Mouse (Mus musculus) midbrain, postnatal 0 days (tissue): Measurements from ENCODE around the gene Scnn1a. TPM values are rescaled to one million over a fixed set of nuclear protein-coding genes. Genes with fewer than 3 reads are reported as not detected.

Source experiments
- ATAC-seq: fragments of 200-750 bp; cut with Nextera tagmentation; 2 replicates; pipeline ENCODE4 v1.8.0; 2017; ENCODE audit warnings: moderate number of reproducible peaks, mild to moderate bottlenecking, moderate TSS enrichment, moderate library complexity; ENCODE audit not compliant: low FRiP score
- DNase-seq: peaks from one replicate; pipeline ENCODE4 v3.0.0-alpha.2; 2015; ENCODE audit warnings: low spot score
- H3K27ac ChIP-seq: fragments of 300-500 bp; sonication (generic); 2 replicates; pipeline ENCODE4 v1.5.1; 2014; ENCODE audit warnings: low read depth, mild to moderate bottlenecking, low read length, mixed read lengths
- H3K27me3 ChIP-seq: fragments of 300-500 bp; sonication (generic); 2 replicates; pipeline ENCODE4 v1.6.1; 2014; ENCODE audit warnings: low read length, control low read depth, mixed read lengths; ENCODE audit not compliant: insufficient read depth
- H3K36me3 ChIP-seq: fragments of 300-500 bp; sonication (generic); 2 replicates; pipeline ENCODE4 v1.6.1; 2014; ENCODE audit warnings: low read length, control low read depth, mixed read lengths; ENCODE audit not compliant: insufficient read depth
- H3K4me1 ChIP-seq: fragments of 300-500 bp; sonication (generic); 2 replicates; pipeline ENCODE4 v1.6.1; 2014; ENCODE audit warnings: mild to moderate bottlenecking, control low read depth, antibody characterized with exemption, low read length, mixed read lengths; ENCODE audit not compliant: insufficient read depth
- H3K4me2 ChIP-seq: fragments of 300-500 bp; sonication (generic); 2 replicates; pipeline ENCODE4 v1.6.1; 2014; ENCODE audit warnings: low read depth, mild to moderate bottlenecking, low read length, mixed read lengths; ENCODE audit not compliant: poor library complexity, severe bottlenecking
- H3K4me3 ChIP-seq: fragments of 300-500 bp; sonication (generic); 2 replicates; pipeline ENCODE4 v1.5.1; 2014; ENCODE audit warnings: low read depth, mild to moderate bottlenecking, low read length, moderate library complexity
- H3K9ac ChIP-seq: fragments of 300-500 bp; sonication (generic); replicated peaks from 2 replicates; pipeline ENCODE4 v1.6.1; 2014; ENCODE audit warnings: mild to moderate bottlenecking, low read length, moderate library complexity, mixed read lengths; ENCODE audit not compliant: poor library complexity, severe bottlenecking
- H3K9me3 ChIP-seq: fragments of 300-500 bp; sonication (generic); 2 replicates; pipeline ENCODE4 v1.6.1; 2016; ENCODE audit warnings: low read length, control low read depth
- CTCF ChIP-seq: IDR thresholded peaks from 2 replicates; pipeline ENCODE4 v1.5.1; 2016; ENCODE audit warnings: antibody characterized with exemption, mild to moderate bottlenecking
- WGBS: fragments of 180-500 bp; shearing (Covaris S2); extraction: QIAGEN DNeasy Blood & Tissue Kit; methylation state at CpG from one replicate; pipeline ENCODE4 v1.1.7; 2014; 5-methylcytosine and 5-hydroxymethylcytosine counted together
- polyA plus RNA-seq: library from polyadenylated mRNA; unstranded; fragments of >200 nt; fragmentation: Nextera tagmentation; extraction: Ambion mirVana; gene quantifications from 2 replicates; pipeline ENCODE4 v1.2.1, GENCODE M21; 2015
- total RNA-seq: library from RNA; depleted of rRNA; stranded (reverse); fragments of >200 nt; gene quantifications from 2 replicates; pipeline ENCODE4 v1.2.3, GENCODE M21; 2014

The Scnn1a gene
- total and polyA plus RNA-seq, 2 experiments from 2014 or later = 1.5 to 1.8 TPM

GRCm38 (mm10) chr6:125330626-125331326 lies 10.3 kb downstream of the Scnn1a start:
- Histone ChIP-seq H3K36me3 (no peaks in the 10 kb centered on the region), H3K27me3 (no peaks in the 10 kb centered on the region), H3K27ac (no peak overlapping the region), H3K4me1 (no peaks in the 10 kb centered on the region), H3K9ac (peak overlapping the region; percentile 47), H3K4me3 (peak overlapping the region; percentile 43), H3K9me3 (no peaks in the 10 kb centered on the region), H3K4me2 (peak overlapping the region; percentile 72)
- under 1% methylated on average over 39 of the region's 39 CpGs for WGBS
- DNase-seq (peak; percentile 83), ATAC-seq (peak; percentile 76)
- no peak; the same call in 1 of the 2 replicates for TF ChIP-seq CTCF

DNA sequence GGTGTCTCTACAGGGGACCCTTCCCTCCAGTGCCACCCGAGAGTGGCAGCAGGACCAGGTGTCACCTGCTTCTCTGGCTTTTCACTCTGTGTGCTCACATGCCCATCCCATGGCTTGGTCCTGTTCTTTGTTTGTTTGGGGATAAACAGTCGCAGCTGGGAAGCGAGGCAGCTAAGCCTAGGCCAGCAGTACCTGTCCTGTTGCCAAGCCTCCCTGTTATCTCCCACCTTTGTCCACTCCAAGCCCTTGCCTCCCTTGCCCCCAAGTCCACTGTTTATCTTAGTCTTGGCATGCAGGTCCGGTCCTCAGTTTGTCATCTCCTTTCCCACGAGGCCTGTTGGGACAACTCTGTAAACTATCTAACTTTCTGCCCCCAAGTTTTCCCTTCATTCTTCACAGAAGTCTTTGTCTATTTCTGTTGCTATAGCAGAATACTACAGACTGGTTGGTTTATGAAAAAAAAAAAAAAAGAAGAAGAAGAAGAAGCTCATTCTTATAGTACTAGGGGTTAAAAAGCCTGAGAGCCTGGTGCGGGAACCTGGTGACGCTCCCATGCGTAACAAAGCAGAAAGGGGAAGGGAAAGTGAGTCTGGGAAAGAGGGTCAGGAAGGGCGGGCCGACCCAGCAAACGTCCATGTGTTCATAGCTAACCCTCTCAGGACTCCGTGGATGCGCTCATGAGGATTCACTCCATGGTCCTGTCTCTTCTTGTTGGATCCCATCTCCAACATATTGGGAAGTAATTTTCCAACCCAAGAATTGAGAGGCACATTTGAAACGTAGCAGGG lies 12.8 kb downstream of the Scnn1a start:
- Histone ChIP-seq H3K27ac (no peak overlapping the region), H3K9ac (no peak overlapping the region), H3K27me3 (no peaks in the 10 kb centered on the region), H3K36me3 (no peaks in the 10 kb centered on the region), H3K4me1 (no peaks in the 10 kb centered on the region), H3K4me3 (no peak overlapping the region), H3K4me2 (no peak overlapping the region), H3K9me3 (no peaks in the 10 kb centered on the region)
- TF ChIP-seq CTCF = no peak
- DNase-seq (no peak), ATAC-seq (no peak)
- WGBS = 79% methylated on average over 14 of the region's 14 CpGs

DNA sequence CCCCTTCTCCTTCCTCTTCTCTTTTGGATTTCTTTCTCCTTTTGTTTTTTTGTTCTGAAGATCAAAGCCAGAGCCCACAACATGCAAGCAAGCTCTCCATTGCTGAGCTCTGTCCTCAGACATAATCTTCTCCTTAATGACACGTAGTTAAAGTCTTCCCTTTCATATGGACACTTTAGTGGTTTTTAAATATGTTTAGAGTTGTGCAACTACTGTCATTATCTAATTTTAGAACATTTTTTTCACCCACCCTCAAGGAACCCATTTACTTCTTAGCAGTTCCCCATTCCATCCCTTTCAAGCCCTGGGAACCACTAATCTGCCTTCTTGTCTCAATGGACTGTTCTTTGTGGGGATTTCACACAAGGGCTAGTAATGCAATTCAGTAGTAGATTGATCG lies 13.9 kb downstream of the Scnn1a start:
- no peaks in the 10 kb centered on the region for H3K9me3 ChIP-seq
- no peak overlapping the region for H3K27ac ChIP-seq
- no peak for ATAC-seq
- H3K4me3 ChIP-seq = no peak overlapping the region
- WGBS = 43% methylated on average over 2 of the region's 2 CpGs
- no peak for TF ChIP-seq CTCF
- no peaks in the 10 kb centered on the region for H3K36me3 ChIP-seq
- no peak for DNase-seq
- no peak overlapping the region for H3K9ac ChIP-seq
- H3K27me3 ChIP-seq = no peaks in the 10 kb centered on the region
- no peaks in the 10 kb centered on the region for H3K4me1 ChIP-seq
- H3K4me2 ChIP-seq = no peak overlapping the region

- ATAC-seq (no peak), DNase-seq (no peak)
- H3K4me1 ChIP-seq = no peaks in the 10 kb centered on the region
- H3K4me2 ChIP-seq = no peak overlapping the region
- 77% methylated on average over 9 of the region's 9 CpGs for WGBS
- no peak overlapping the region for H3K9ac ChIP-seq
- no peaks in the 10 kb centered on the region for H3K36me3 ChIP-seq
- no peak overlapping the region for H3K27ac ChIP-seq
- H3K4me3 ChIP-seq = no peak overlapping the region
- H3K9me3 ChIP-seq = no peaks in the 10 kb centered on the region
- H3K27me3 ChIP-seq = 0 out of 2 replicates have a peak, but pooled peaks cover 2% of the 10 kb centered on the region
- TF ChIP-seq CTCF = no peak
Measured at GRCm38 (mm10) chr6:125338791-125339660, 18.6 kb downstream of the Scnn1a start.

DNA sequence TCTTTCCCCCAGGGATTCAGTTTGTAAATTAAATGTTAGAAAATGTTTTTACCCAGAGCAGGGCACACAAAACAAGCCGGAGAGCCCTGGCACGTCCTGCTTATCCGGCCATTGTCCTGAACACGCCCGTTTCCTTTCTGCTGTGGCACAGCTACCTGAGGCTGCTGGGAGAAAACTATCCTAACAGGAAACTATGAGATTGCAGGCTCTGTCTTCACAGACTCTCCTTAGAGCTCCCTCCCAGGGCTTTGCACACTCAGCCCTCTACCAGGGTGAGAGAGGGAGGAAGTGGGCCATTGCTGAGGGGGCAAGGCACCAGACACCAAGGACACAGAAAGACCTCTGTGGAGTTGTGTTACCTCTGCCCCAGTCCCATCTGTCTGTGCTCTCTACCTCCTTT lies 19.8 kb downstream of the Scnn1a start:
- 74% methylated on average over 5 of the region's 5 CpGs for WGBS
- Histone ChIP-seq H3K36me3 (no peaks in the 10 kb centered on the region), H3K9me3 (no peaks in the 10 kb centered on the region), H3K4me2 (no peak overlapping the region), H3K27ac (no peak overlapping the region), H3K27me3 (0 out of 2 replicates have a peak, but pooled peaks cover 2% of the 10 kb centered on the region), H3K4me3 (no peak overlapping the region), H3K4me1 (no peaks in the 10 kb centered on the region), H3K9ac (no peak overlapping the region)
- ATAC-seq (no peak), DNase-seq (no peak)
- no peak for TF ChIP-seq CTCF
